Mouse (Mus musculus) thymus, postnatal 10 days (tissue): Measurements from ENCODE around the gene Rtn4rl1.
A peak's percentile ranks its signal among the peaks of the same experiment; 100 is the strongest.
"Not testable (repeated sequence)": the region's sequence is repeated elsewhere in the genome, so short reads cannot be mapped to it uniquely, and the experiment has no call there.

Experiments used
- DNase-seq, 2 experiments: peaks; one replicate each; pipeline ENCODE4 v3.0.0; 2021; ENCODE audit warnings: low spot score in 2 of 2

Gene Rtn4rl1

GRCm38 (mm10) chr11:75270985-75271434, 77.4 kb downstream of the Rtn4rl1 start:
- DNase-seq, result no peak

GRCm38 (mm10) chr11:75273466-75273865, 79.9 kb downstream of the Rtn4rl1 start:
- no peak for DNase-seq

- no peak for DNase-seq
Observed at GRCm38 (mm10) chr11:75275035-75275434, 81.5 kb downstream of the Rtn4rl1 start.

GRCm38 (mm10) chr11:75278115-75278514, 84.5 kb downstream of the Rtn4rl1 start:
- no peak for DNase-seq

- DNase-seq, result no peak
Observed at GRCm38 (mm10) chr11:75279013-75279341, 85.4 kb downstream of the Rtn4rl1 start.

GRCm38 (mm10) chr11:75279342-75280065, 85.9 kb downstream of the Rtn4rl1 start:
- DNase-seq, result peak; percentile 47 to 57

GRCm38 (mm10) chr11:75280066-75280410, 86.5 kb downstream of the Rtn4rl1 start:
- peak; percentile 25 to 39 for DNase-seq

GRCm38 (mm10) chr11:75280435-75281001, 86.9 kb downstream of the Rtn4rl1 start:
- DNase-seq, result no peak

- no peak for DNase-seq
Observed at GRCm38 (mm10) chr11:75281380-75282256, 88.0 kb downstream of the Rtn4rl1 start.

GRCm38 (mm10) chr11:75282496-75283120, 89.0 kb downstream of the Rtn4rl1 start:
- peak; percentile 69 to 75 for DNase-seq

GRCm38 (mm10) chr11:75283784-75284183, 90.2 kb downstream of the Rtn4rl1 start:
- DNase-seq, result not testable (repeated sequence)

GRCm38 (mm10) chr11:75285893-75286467, 92.4 kb downstream of the Rtn4rl1 start:
- DNase-seq, result no peak

GRCm38 (mm10) chr11:75286868-75287267, 93.3 kb downstream of the Rtn4rl1 start:
- DNase-seq, result no peak

GRCm38 (mm10) chr11:75287940-75288339, 94.4 kb downstream of the Rtn4rl1 start:
- DNase-seq, result no peak

GRCm38 (mm10) chr11:75288517-75288916, 94.9 kb downstream of the Rtn4rl1 start:
- no peak for DNase-seq

GRCm38 (mm10) chr11:75289120-75289519, 95.5 kb downstream of the Rtn4rl1 start:
- no peak for DNase-seq

GRCm38 (mm10) chr11:75290566-75291271, 97.1 kb downstream of the Rtn4rl1 start:
- DNase-seq, result peak; percentile 76 to 91

GRCm38 (mm10) chr11:75291389-75292215, 98.0 kb downstream of the Rtn4rl1 start:
- DNase-seq, result no peak

- no peak for DNase-seq
Observed at GRCm38 (mm10) chr11:75292281-75292680, 98.7 kb downstream of the Rtn4rl1 start.

- no peak for DNase-seq
Observed at GRCm38 (mm10) chr11:75293852-75294361, 100.3 kb downstream of the Rtn4rl1 start.
